Mouse (Mus musculus): ENCODE results near the gene 4933417A18Rik. TPM values are rescaled to one million over a fixed set of nuclear protein-coding genes. Genes with fewer than 3 reads are reported as not detected.
A peak's percentile ranks its signal among the peaks of the same experiment; 100 is the strongest.

Gene 4933417A18Rik
- polyA plus RNA-seq, 1 experiment from 2014 or later, result not detected

DNA sequence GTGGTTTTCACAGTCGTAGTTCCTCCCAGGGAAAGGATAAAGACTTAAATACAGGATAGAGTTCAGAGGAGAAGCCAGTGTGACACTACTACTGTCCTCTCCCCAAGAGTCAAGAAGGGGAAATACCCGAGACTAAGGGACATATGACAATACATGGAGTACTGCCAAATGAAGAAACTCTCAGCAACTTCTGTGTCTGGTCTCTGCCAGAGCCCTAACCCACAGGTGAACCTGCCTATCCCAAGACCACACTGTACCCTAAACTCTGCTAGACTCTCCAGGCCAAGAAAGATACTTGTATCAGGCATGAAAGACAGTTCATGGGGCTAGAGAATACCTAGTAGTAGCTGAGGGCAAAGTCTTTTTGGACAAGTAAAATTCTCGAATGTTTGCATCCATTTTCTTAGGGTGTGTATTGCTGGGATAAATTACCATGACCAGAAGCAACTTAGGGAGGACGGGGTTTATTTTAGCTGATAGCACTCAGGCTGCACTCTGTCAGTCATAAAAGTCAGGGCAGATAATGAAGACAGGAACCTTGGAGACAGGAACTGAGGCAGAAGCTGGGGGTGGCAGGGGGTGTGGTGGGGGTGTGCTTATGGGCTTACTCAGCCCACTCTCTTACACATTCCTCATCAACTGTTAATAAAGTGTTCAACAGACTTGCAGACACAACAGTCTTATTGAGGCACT lies 67.5 kb downstream of the 4933417A18Rik start:
- WGBS, result 84% methylated on average over 4 of the region's 4 CpGs
- Histone ChIP-seq H3K27me3 (ENCODE audit: control insufficient read depth, insufficient read depth, low read length) (no peaks in the 10 kb centered on the region), H3K27ac (ENCODE audit: low read depth, low read length) (no peak overlapping the region), H3K9me3 (ENCODE audit: control insufficient read depth, low read length) (no peaks in the 10 kb centered on the region), H3K9ac (ENCODE audit: low read length) (no peak overlapping the region), H3K36me3 (ENCODE audit: control insufficient read depth, insufficient read depth, low read length) (no peaks in the 10 kb centered on the region; the same call in 1 of the 2 replicates), H3K4me3 (ENCODE audit: low read depth, low read length) (no peak overlapping the region), H3K4me2 (ENCODE audit: low read depth, low read length, severe bottlenecking) (0 out of 2 replicates have a peak overlapping the region, but pooled peaks have one; percentile 5), H3K4me1 (replicated peaks; ENCODE audit: control insufficient read depth, insufficient read depth, low read length) (0 out of 2 replicates have a peak, but pooled peaks cover 3% of the 10 kb centered on the region)
- DNase-seq (ENCODE audit: low spot score), result no peak
- ATAC-seq (replicated peaks; ENCODE audit: low FRiP score), result no peak

DNA sequence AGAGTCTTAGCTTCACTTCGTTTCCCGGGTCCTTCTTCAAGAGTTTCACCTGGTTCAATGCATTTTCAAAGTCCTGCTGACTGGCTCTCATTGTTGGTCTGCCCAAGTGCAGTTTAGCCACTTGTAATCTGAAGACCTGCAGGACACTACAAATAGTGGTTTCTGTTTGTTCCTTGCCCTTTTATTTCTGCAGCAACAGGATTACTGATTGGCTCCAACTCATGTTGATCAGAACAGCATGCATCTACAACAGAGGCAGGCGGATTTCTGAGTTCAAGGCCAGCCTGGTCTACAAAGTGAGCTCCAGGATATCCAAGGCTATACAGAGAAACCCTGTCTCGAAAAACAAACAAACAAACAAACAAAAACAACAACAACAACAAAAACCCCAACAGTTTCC lies 68.9 kb downstream of the 4933417A18Rik start:
- peak overlapping the region; percentile 73; the same call in 1 of the 2 replicates for H3K4me2 ChIP-seq (ENCODE audit: low read depth, low read length, severe bottlenecking)
- H3K27me3 ChIP-seq (ENCODE audit: control insufficient read depth, insufficient read depth, low read length), result no peaks in the 10 kb centered on the region
- H3K27ac ChIP-seq (ENCODE audit: low read depth, low read length), result no peak overlapping the region
- 0 out of 2 replicates have a peak, but pooled peaks cover 3% of the 10 kb centered on the region for H3K4me1 ChIP-seq (replicated peaks; ENCODE audit: control insufficient read depth, insufficient read depth, low read length)
- H3K4me3 ChIP-seq (ENCODE audit: low read depth, low read length), result peak overlapping the region; percentile 57
- DNase-seq (ENCODE audit: low spot score) (no peak), ATAC-seq (replicated peaks; ENCODE audit: low FRiP score) (no peak)
- peak overlapping the region; percentile 82 for H3K9ac ChIP-seq (ENCODE audit: low read length)
- WGBS, result 81% methylated on average over 4 of the region's 4 CpGs
- H3K9me3 ChIP-seq (ENCODE audit: control insufficient read depth, low read length), result no peaks in the 10 kb centered on the region
- H3K36me3 ChIP-seq (ENCODE audit: control insufficient read depth, insufficient read depth, low read length), result no peaks in the 10 kb centered on the region; the same call in 1 of the 2 replicates

DNA sequence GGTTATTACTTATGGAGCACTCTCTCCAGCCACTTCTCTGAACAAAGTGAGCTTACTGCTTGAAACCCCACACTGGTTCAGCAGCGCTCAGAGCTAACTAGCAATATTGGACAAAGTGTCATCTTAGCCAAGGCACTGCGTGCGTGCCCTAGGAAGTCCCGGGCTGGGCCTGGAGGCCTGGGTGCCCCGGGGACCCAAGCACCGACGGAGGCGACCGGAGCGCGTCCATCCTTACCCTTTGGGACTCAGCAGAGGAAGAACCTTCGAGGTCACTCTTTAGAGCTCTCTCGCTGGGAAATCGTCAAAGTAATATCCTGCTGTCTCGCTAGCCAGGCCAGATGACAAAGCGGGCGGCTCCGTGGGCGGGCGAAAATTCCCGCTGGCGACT lies 69.4 kb downstream of the 4933417A18Rik start:
- H3K4me1 ChIP-seq (replicated peaks; ENCODE audit: control insufficient read depth, insufficient read depth, low read length), result 0 out of 2 replicates have a peak, but pooled peaks cover 3% of the 10 kb centered on the region
- WGBS, result 2% methylated on average over 22 of the region's 22 CpGs
- peak overlapping the region; percentile 73 for H3K4me2 ChIP-seq (ENCODE audit: low read depth, low read length, severe bottlenecking)
- DNase-seq (ENCODE audit: low spot score) (no peak), ATAC-seq (replicated peaks; ENCODE audit: low FRiP score) (peak; percentile 59)
- H3K36me3 ChIP-seq (ENCODE audit: control insufficient read depth, insufficient read depth, low read length), result no peaks in the 10 kb centered on the region; the same call in 1 of the 2 replicates
- no peaks in the 10 kb centered on the region for H3K27me3 ChIP-seq (ENCODE audit: control insufficient read depth, insufficient read depth, low read length)
- peak overlapping the region; percentile 57 for H3K4me3 ChIP-seq (ENCODE audit: low read depth, low read length)
- peak overlapping the region; percentile 82 for H3K9ac ChIP-seq (ENCODE audit: low read length)
- no peaks in the 10 kb centered on the region for H3K9me3 ChIP-seq (ENCODE audit: control insufficient read depth, low read length)
- 0 out of 2 replicates have a peak overlapping the region, but pooled peaks have one; percentile 41 for H3K27ac ChIP-seq (ENCODE audit: low read depth, low read length)

DNA sequence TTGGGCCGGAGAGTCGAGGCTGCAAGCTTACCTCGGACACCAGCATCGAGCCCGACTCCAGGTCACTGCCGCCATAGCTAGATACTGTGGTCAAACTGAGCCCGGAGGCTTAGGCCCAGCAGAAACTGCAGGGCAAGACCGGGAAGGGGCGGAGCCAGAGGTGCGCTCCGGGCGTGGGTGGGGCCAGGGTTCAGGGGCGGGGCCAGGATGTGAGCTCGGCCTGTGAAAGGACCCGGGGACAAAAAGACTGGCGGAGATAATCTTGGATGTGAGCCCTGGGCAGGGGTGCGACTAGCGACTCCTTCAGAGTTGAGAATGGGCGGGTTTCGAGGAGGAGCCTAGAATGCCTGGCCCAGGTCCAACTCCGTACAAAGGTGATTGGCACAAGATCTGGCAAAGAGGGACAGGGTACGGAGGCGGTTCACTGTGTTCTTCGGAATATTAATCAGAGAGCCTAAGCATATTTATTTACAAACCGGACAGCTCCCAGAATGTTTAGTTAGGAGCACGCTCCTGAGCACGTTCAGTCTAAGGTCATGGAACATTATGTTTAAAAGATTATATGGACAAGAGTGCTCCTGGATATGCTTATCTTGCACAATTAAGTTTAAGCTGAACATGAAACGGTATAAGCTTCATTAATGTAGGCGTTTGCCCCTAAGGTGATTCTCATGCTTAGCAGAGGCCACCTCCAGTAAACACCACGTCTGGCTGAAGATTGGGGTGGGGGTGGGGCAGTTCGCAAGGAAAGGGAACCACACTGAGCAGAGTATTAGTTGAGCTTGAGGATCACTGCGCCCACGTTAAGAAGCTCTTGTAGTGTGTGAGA lies 70.0 kb downstream of the 4933417A18Rik start:
- WGBS, result under 1% methylated on average over 33 of the region's 33 CpGs
- ATAC-seq (replicated peaks; ENCODE audit: low FRiP score), result peak; percentile 99

DNA sequence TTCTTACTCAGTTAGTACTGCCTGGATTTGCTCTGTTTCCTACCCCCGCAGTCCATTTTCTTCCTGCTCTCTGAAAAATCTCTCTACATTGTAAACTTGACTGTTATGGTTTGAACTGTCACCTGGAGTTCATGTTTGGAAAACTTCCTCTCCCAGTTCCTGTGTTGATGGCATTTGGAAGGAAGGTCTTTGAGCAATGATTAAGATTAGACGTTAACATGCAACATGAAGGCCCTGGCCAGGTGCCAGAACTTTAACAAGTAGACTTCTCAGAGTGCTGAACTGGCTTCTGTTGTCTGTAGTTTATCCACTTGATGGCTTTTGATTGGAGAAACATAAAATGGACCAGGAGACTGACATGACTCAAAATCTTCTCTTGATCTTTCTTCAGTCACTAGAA lies 71.7 kb downstream of the 4933417A18Rik start:
- H3K4me1 ChIP-seq (replicated peaks; ENCODE audit: control insufficient read depth, insufficient read depth, low read length), result 0 out of 2 replicates have a peak, but pooled peaks cover 3% of the 10 kb centered on the region
- H3K36me3 ChIP-seq (ENCODE audit: control insufficient read depth, insufficient read depth, low read length), result no peaks in the 10 kb centered on the region
- no peak overlapping the region for H3K4me2 ChIP-seq (ENCODE audit: low read depth, low read length, severe bottlenecking)
- WGBS, result 89% methylated on average over 2 of the region's 2 CpGs
- DNase-seq (ENCODE audit: low spot score) (no peak), ATAC-seq (replicated peaks; ENCODE audit: low FRiP score) (no peak)
- no peak overlapping the region for H3K27ac ChIP-seq (ENCODE audit: low read depth, low read length)
- no peak overlapping the region for H3K9ac ChIP-seq (ENCODE audit: low read length)
- H3K27me3 ChIP-seq (ENCODE audit: control insufficient read depth, insufficient read depth, low read length), result no peaks in the 10 kb centered on the region
- no peak overlapping the region for H3K4me3 ChIP-seq (ENCODE audit: low read depth, low read length)
- H3K9me3 ChIP-seq (ENCODE audit: control insufficient read depth, low read length), result no peaks in the 10 kb centered on the region

More for the DNA sequence above, 70.0 kb downstream of the 4933417A18Rik start:
- DNase-seq (ENCODE audit: low spot score), result peak; percentile 98
- Histone ChIP-seq H3K4me3 (ENCODE audit: low read depth, low read length) (peak overlapping the region; percentile 57), H3K9me3 (ENCODE audit: control insufficient read depth, low read length) (no peaks in the 10 kb centered on the region), H3K27me3 (ENCODE audit: control insufficient read depth, insufficient read depth, low read length) (no peaks in the 10 kb centered on the region), H3K27ac (ENCODE audit: low read depth, low read length) (0 out of 2 replicates have a peak overlapping the region, but pooled peaks have one; percentile 41), H3K9ac (ENCODE audit: low read length) (peak overlapping the region; percentile 82), H3K36me3 (ENCODE audit: control insufficient read depth, insufficient read depth, low read length) (no peaks in the 10 kb centered on the region; the same call in 1 of the 2 replicates), H3K4me2 (ENCODE audit: low read depth, low read length, severe bottlenecking) (peak overlapping the region; percentile 73), H3K4me1 (replicated peaks; ENCODE audit: control insufficient read depth, insufficient read depth, low read length) (0 out of 2 replicates have a peak, but pooled peaks cover 3% of the 10 kb centered on the region)

Other genes with a start within 250 kb of the 4933417A18Rik start
- not detected in 2 replicates for gene Fam50b, start 189.6 kb upstream of the 4933417A18Rik start, polyA plus RNA-seq (2014; fragmentation: Nextera tagmentation; extraction: Ambion mirVana)
- gene Prpf4b, start 49.1 kb upstream of the 4933417A18Rik start, polyA plus RNA-seq (2014; fragmentation: Nextera tagmentation; extraction: Ambion mirVana), result 98.7 and 107 TPM in 2 replicates
- 0.60 and 0.69 TPM in 2 replicates for gene Fam217a, start 99 bp upstream of the 4933417A18Rik start, polyA plus RNA-seq (2014; fragmentation: Nextera tagmentation; extraction: Ambion mirVana)
- gene Eci3, start 39.4 kb downstream of the 4933417A18Rik start, polyA plus RNA-seq (2014; fragmentation: Nextera tagmentation; extraction: Ambion mirVana), result 0.43 and 0.59 TPM in 2 replicates
- gene Eci2, start 102.7 kb downstream of the 4933417A18Rik start, polyA plus RNA-seq (2014; fragmentation: Nextera tagmentation; extraction: Ambion mirVana), result 117 and 124 TPM in 2 replicates